Mouse (Mus musculus): Measurements from ENCODE around the gene Ctrl. TPM values are rescaled to one million over a fixed set of nuclear protein-coding genes. Genes with fewer than 3 reads are reported as not detected.

Ctrl gene
- total and polyA plus RNA-seq, 2 experiments, result 2.0 to 59.0 TPM

- H3K27me3 ChIP-seq (ENCODE audit: control insufficient read depth, insufficient read depth, low read length), result no peaks in the 10 kb centered on the region
- WGBS, result 97% methylated on average over 3 of the region's 3 CpGs
- no peak for DNase-seq (ENCODE audit: extremely low read depth, low read depth, low spot score)
- no peak overlapping the region for H3K4me3 ChIP-seq (ENCODE audit: insufficient read depth, low read depth, low read length)
- H3K4me1 ChIP-seq (ENCODE audit: control insufficient read depth, insufficient read depth, low read length), result no peaks in the 10 kb centered on the region
- H3K9ac ChIP-seq (ENCODE audit: low read depth, low read length), result no peak overlapping the region
- no peaks in the 10 kb centered on the region; the same call in 1 of the 2 replicates for H3K36me3 ChIP-seq (ENCODE audit: control insufficient read depth, insufficient read depth, low read length)
- no peak overlapping the region for H3K27ac ChIP-seq (replicated peaks; ENCODE audit: insufficient read depth, low read depth, low read length)
- no peaks in the 10 kb centered on the region for H3K79me2 ChIP-seq (ENCODE audit: control insufficient read depth, insufficient read depth, low read length)
- TF ChIP-seq CTCF (IDR thresholded peaks at IDR 0.05; ENCODE audit: low read depth, low read length) (no peak), POLR2A (IDR thresholded peaks at IDR 0.05; ENCODE audit: extremely low read depth, insufficient read depth, low read length) (no peak)
These were observed 2.4 kb downstream of the Ctrl start for GRCm38 (mm10) chr8:105931271-105931670.

- 34% methylated on average over 8 of the region's 8 CpGs for WGBS
These were observed 3.1 kb downstream of the Ctrl start for GRCm38 (mm10) chr8:105930602-105931001.

GRCm38 (mm10) chr8:105925123-105925522, 8.5 kb downstream of the Ctrl start:
- H3K9ac ChIP-seq (ENCODE audit: low read depth, low read length), result no peak overlapping the region
- H3K4me1 ChIP-seq (ENCODE audit: control insufficient read depth, insufficient read depth, low read length), result 0 out of 2 replicates have a peak, but pooled peaks cover 2% of the 10 kb centered on the region
- no peak overlapping the region for H3K4me3 ChIP-seq (ENCODE audit: insufficient read depth, low read depth, low read length)
- no peak for DNase-seq (ENCODE audit: extremely low read depth, low read depth, low spot score)
- no peak for TF ChIP-seq POLR2A (IDR thresholded peaks at IDR 0.05; ENCODE audit: extremely low read depth, insufficient read depth, low read length)
- no peak for TF ChIP-seq CTCF (IDR thresholded peaks at IDR 0.05; ENCODE audit: low read depth, low read length)
- H3K36me3 ChIP-seq (ENCODE audit: control insufficient read depth, insufficient read depth, low read length), result 0 out of 2 replicates have a peak, but pooled peaks cover 1% of the 10 kb centered on the region
- peaks cover 4% of the 10 kb centered on the region; the same call in 1 of the 2 replicates for H3K79me2 ChIP-seq (ENCODE audit: control insufficient read depth, insufficient read depth, low read length)
- 67% methylated on average over 3 of the region's 3 CpGs for WGBS
- no peaks in the 10 kb centered on the region for H3K27me3 ChIP-seq (ENCODE audit: control insufficient read depth, insufficient read depth, low read length)
- H3K27ac ChIP-seq (replicated peaks; ENCODE audit: insufficient read depth, low read depth, low read length), result no peak overlapping the region

More at GRCm38 (mm10) chr8:105930602-105931001, 3.1 kb downstream of the Ctrl start:
- H3K4me3 ChIP-seq (ENCODE audit: insufficient read depth, low read depth, low read length), result no peak overlapping the region
- DNase-seq (ENCODE audit: extremely low read depth, low read depth, low spot score), result no peak
- H3K9ac ChIP-seq (ENCODE audit: low read depth, low read length), result no peak overlapping the region
- no peaks in the 10 kb centered on the region for H3K4me1 ChIP-seq (ENCODE audit: control insufficient read depth, insufficient read depth, low read length)
- H3K36me3 ChIP-seq (ENCODE audit: control insufficient read depth, insufficient read depth, low read length), result no peaks in the 10 kb centered on the region; the same call in 1 of the 2 replicates
- TF ChIP-seq CTCF (IDR thresholded peaks at IDR 0.05; ENCODE audit: low read depth, low read length), result peak; percentile 98
- no peak for TF ChIP-seq POLR2A (IDR thresholded peaks at IDR 0.05; ENCODE audit: extremely low read depth, insufficient read depth, low read length)
- H3K27me3 ChIP-seq (ENCODE audit: control insufficient read depth, insufficient read depth, low read length), result no peaks in the 10 kb centered on the region
- H3K79me2 ChIP-seq (ENCODE audit: control insufficient read depth, insufficient read depth, low read length), result no peaks in the 10 kb centered on the region
- H3K27ac ChIP-seq (replicated peaks; ENCODE audit: insufficient read depth, low read depth, low read length), result no peak overlapping the region

- H3K4me3 ChIP-seq (ENCODE audit: insufficient read depth, low read depth, low read length), result no peak overlapping the region
- H3K27me3 ChIP-seq (ENCODE audit: control insufficient read depth, insufficient read depth, low read length), result no peaks in the 10 kb centered on the region
- H3K36me3 ChIP-seq (ENCODE audit: control insufficient read depth, insufficient read depth, low read length), result peaks cover 14% of the 10 kb centered on the region
- H3K79me2 ChIP-seq (ENCODE audit: control insufficient read depth, insufficient read depth, low read length), result peaks cover 14% of the 10 kb centered on the region; the same call in 1 of the 2 replicates
- WGBS, result 80% methylated on average over 3 of the region's 3 CpGs
- no peak for DNase-seq (ENCODE audit: extremely low read depth, low read depth, low spot score)
- no peak overlapping the region for H3K27ac ChIP-seq (replicated peaks; ENCODE audit: insufficient read depth, low read depth, low read length)
- no peak for TF ChIP-seq POLR2A (IDR thresholded peaks at IDR 0.05; ENCODE audit: extremely low read depth, insufficient read depth, low read length)
- TF ChIP-seq CTCF (IDR thresholded peaks at IDR 0.05; ENCODE audit: low read depth, low read length), result no peak
- 0 out of 2 replicates have a peak, but pooled peaks cover 2% of the 10 kb centered on the region for H3K4me1 ChIP-seq (ENCODE audit: control insufficient read depth, insufficient read depth, low read length)
- H3K9ac ChIP-seq (ENCODE audit: low read depth, low read length), result no peak overlapping the region
These were observed 14.3 kb downstream of the Ctrl start for GRCm38 (mm10) chr8:105919390-105919789.

- TF ChIP-seq POLR2A (IDR thresholded peaks at IDR 0.05; ENCODE audit: extremely low read depth, insufficient read depth, low read length), result no peak
- no peak for TF ChIP-seq CTCF (IDR thresholded peaks at IDR 0.05; ENCODE audit: low read depth, low read length)
- DNase-seq (ENCODE audit: extremely low read depth, low read depth, low spot score), result no peak
- H3K4me1 ChIP-seq (ENCODE audit: control insufficient read depth, insufficient read depth, low read length), result peaks cover 5% of the 10 kb centered on the region
- peak overlapping the region; percentile 93 for H3K4me3 ChIP-seq (ENCODE audit: insufficient read depth, low read depth, low read length)
- H3K9ac ChIP-seq (ENCODE audit: low read depth, low read length), result peak overlapping the region; percentile 97
- 10% methylated on average over 16 of the region's 16 CpGs for WGBS
- no peaks in the 10 kb centered on the region for H3K27me3 ChIP-seq (ENCODE audit: control insufficient read depth, insufficient read depth, low read length)
- peaks cover 25% of the 10 kb centered on the region; the same call in 1 of the 2 replicates for H3K79me2 ChIP-seq (ENCODE audit: control insufficient read depth, insufficient read depth, low read length)
- H3K27ac ChIP-seq (replicated peaks; ENCODE audit: insufficient read depth, low read depth, low read length), result peak overlapping the region; percentile 97
- H3K36me3 ChIP-seq (ENCODE audit: control insufficient read depth, insufficient read depth, low read length), result no peaks in the 10 kb centered on the region
These were observed 32.6 kb downstream of the Ctrl start for GRCm38 (mm10) chr8:105900941-105901616.
